ENCODE assay signal across 34 mouse cellular contexts in the genomic region with DNA sequence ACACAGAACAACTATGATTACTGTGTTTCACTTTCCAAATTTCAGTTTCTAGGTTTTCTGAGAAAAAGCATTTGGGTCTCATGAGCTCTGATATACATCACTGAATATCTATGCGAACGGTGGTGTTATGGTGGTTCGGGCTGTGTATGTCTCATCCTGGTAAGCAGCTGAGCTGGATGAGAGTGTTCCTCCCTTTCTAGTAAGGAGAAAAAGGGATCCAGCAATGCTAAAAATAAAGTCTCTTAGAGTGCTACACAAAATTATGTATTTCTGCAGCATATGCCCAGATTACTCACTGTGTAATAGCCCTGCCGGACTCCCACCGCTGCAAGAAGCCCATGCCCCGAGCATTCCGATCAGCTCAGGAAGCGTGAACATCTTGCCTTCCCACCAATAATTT.
"Had no signal": no experiment of that assay in that cellular context is flagged by ENCODE, and none has a peak within 500 bp of the region (broad histone marks: within the 10 kb centered on the region; RNA-seq: fewer than 3 reads in every experiment).

No protein-coding gene starts in this region.

- H3K4me3 ChIP-seq: heart, embryonic 10.5 days; heart, embryonic 12.5 days; heart, embryonic 13.5 days; heart, embryonic 15.5 days; hindbrain, embryonic 10.5 days; hindbrain, embryonic 12.5 days; hindbrain, embryonic 13.5 days; hindbrain, embryonic 15.5 days; intestine, embryonic 15.5 days; kidney, embryonic 15.5 days; layer of hippocampus, adult 2 months had no signal

- DNase-seq: heart, postnatal 10 days; heart, postnatal 14 days; heart, postnatal 36 days; heart, postnatal 4 days; kidney, adult 11 months; kidney, adult 18-20 months; kidney, adult 2 months; kidney, adult 8-10 months; kidney, adult 9 months; kidney, postnatal 10 days; kidney, postnatal 14 days; kidney, postnatal 25 days; kidney, postnatal 36 days; kidney, postnatal 4 days; layer of hippocampus, adult 9-11 months; layer of hippocampus, postnatal 36 days had no signal

- H3K27ac ChIP-seq: heart, embryonic 10.5 days; heart, embryonic 13.5 days; heart, embryonic 15.5 days; hindbrain, embryonic 10.5 days; hindbrain, embryonic 12.5 days; hindbrain, embryonic 13.5 days; hindbrain, embryonic 14.5 days; hindbrain, embryonic 15.5 days; hindbrain, postnatal 0 days; intestine, embryonic 15.5 days; kidney, embryonic 15.5 days; kidney, postnatal 0 days; layer of hippocampus, adult 2 months had no signal

- ATAC-seq: hindbrain, embryonic 16.5 days; hindbrain, postnatal 0 days; inflammation-experienced regulatory T-cells, adult 6 months; intestine, embryonic 15.5 days; intestine, embryonic 16.5 days; intestine, postnatal 0 days had no signal
